Mouse (Mus musculus) large intestine, adult 2 months (tissue): ENCODE data around the gene Gdf2. TPM values are rescaled to one million over a fixed set of nuclear protein-coding genes. Genes with fewer than 3 reads are reported as not detected.

ENCODE experiments used
- DNase-seq: peaks from one replicate; pipeline ENCODE4 v3.0.0-alpha.2; 2012; ENCODE audit warnings: low read depth, low spot score
- WGBS: fragments of 180-500 bp; shearing (Covaris S2); methylation state at CpG from one replicate; pipeline ENCODE4 v1.1.7; 2018; 5-methylcytosine and 5-hydroxymethylcytosine counted together
- polyA plus RNA-seq: library from polyadenylated mRNA; depleted of rRNA; stranded (reverse); fragments of >200 nt; gene quantifications from 2 replicates; pipeline ENCODE4 v1.2.3, GENCODE M21; 2012; rRNA removed

Gene Gdf2
- polyA plus RNA-seq, 1 experiment: not detected

- WGBS: 33% methylated on average over 6 of the region's 6 CpGs
- DNase-seq: no peak
Measured at GRCm38 (mm10) chr14:33952233-33952981, 11.6 kb downstream of the Gdf2 start.

- 80% methylated on average over 5 of the region's 5 CpGs for WGBS
- DNase-seq: no peak
Measured at GRCm38 (mm10) chr14:33953761-33954160, 12.9 kb downstream of the Gdf2 start, which contains the start of gene Rbp3. Rbp3 (plus strand) TSS chr14:33954003.

GRCm38 (mm10) chr14:33956055-33956454 is 15.2 kb downstream of the Gdf2 start:
- 72% methylated on average over 13 of the region's 13 CpGs for WGBS
- no peak for DNase-seq

- no peak for DNase-seq
- 82% methylated on average over 4 of the region's 4 CpGs for WGBS
Measured at GRCm38 (mm10) chr14:33958186-33958585, 17.3 kb downstream of the Gdf2 start.

- 63% methylated on average over 3 of the region's 3 CpGs for WGBS
- DNase-seq: no peak
Measured at GRCm38 (mm10) chr14:33958841-33959240, 18.0 kb downstream of the Gdf2 start.

- WGBS: 14% methylated on average over 9 of the region's 9 CpGs
- DNase-seq: peak; percentile 8
Measured at GRCm38 (mm10) chr14:33959341-33959740, 18.5 kb downstream of the Gdf2 start.

- 58% methylated on average over 7 of the region's 7 CpGs for WGBS
- no peak for DNase-seq
Measured at GRCm38 (mm10) chr14:33965675-33966074, 24.8 kb downstream of the Gdf2 start.

GRCm38 (mm10) chr14:33972679-33973078 is 31.8 kb downstream of the Gdf2 start:
- no peak for DNase-seq
- 44% methylated on average over 7 of the region's 7 CpGs for WGBS

GRCm38 (mm10) chr14:33974752-33975151 is 33.9 kb downstream of the Gdf2 start:
- DNase-seq: no peak
- WGBS: 66% methylated on average over 5 of the region's 5 CpGs

- no peak for DNase-seq
- WGBS: 31% methylated on average over 7 of the region's 7 CpGs
Measured at GRCm38 (mm10) chr14:33977748-33978147, 36.9 kb downstream of the Gdf2 start.

- 3% methylated on average over 25 of the region's 25 CpGs for WGBS
- no peak for DNase-seq
Measured at GRCm38 (mm10) chr14:33978604-33979059, 37.8 kb downstream of the Gdf2 start, which contains the start of gene Zfp488. Zfp488 (minus strand) TSS chr14:33978764.

GRCm38 (mm10) chr14:33989201-33989600 is 48.4 kb downstream of the Gdf2 start:
- DNase-seq: no peak
- 48% methylated on average over 3 of the region's 3 CpGs for WGBS

- WGBS: 69% methylated on average over 4 of the region's 4 CpGs
- DNase-seq: no peak
Measured at GRCm38 (mm10) chr14:33991971-33992370, 51.1 kb downstream of the Gdf2 start.

- DNase-seq: no peak
- 91% methylated on average over 9 of the region's 9 CpGs for whole genome bisulfite sequencing
Measured at GRCm38 (mm10) chr14:33993051-33993450, 52.2 kb downstream of the Gdf2 start.

GRCm38 (mm10) chr14:33993521-33994289 is 52.9 kb downstream of the Gdf2 start:
- DNase-seq: no peak
- 82% methylated on average over 6 of the region's 6 CpGs for WGBS

Other genes with a start within 250 kb of the Gdf2 start
- 1.1 and 1.9 TPM in 2 replicates for gene Gdf10, start 17.5 kb upstream of the Gdf2 start, polyA plus RNA-seq
- gene Rbp3, start 13.0 kb downstream of the Gdf2 start, polyA plus RNA-seq: not detected in 2 replicates
- gene Zfp488, start 37.7 kb downstream of the Gdf2 start, polyA plus RNA-seq: not detected in 2 replicates
- gene Gm30083, start 74.1 kb downstream of the Gdf2 start, polyA plus RNA-seq: not detected in 2 replicates
- gene Gm5460, start 75.7 kb downstream of the Gdf2 start, polyA plus RNA-seq: not detected in 2 replicates
- not detected in 2 replicates for gene Antxrl, start 111.7 kb downstream of the Gdf2 start, polyA plus RNA-seq
- gene Anxa8, start 144.9 kb downstream of the Gdf2 start, polyA plus RNA-seq: 0.49 and 0.69 TPM in 2 replicates
- gene A630023A22Rik, start 161.7 kb downstream of the Gdf2 start, polyA plus RNA-seq: not detected in 2 replicates
- 0.47 and 1.1 TPM in 2 replicates for gene Npy4r, start 211.4 kb downstream of the Gdf2 start, polyA plus RNA-seq